Mouse (Mus musculus) inflammation-experienced regulatory T-cells, adult 16 weeks (primary cell): ENCODE results near the gene Tecta. TPM values are rescaled to one million over a fixed set of nuclear protein-coding genes. Genes with fewer than 3 reads are reported as not detected.

Experiments used
- polyA plus RNA-seq: library from polyadenylated mRNA; unstranded; fragments of 100-300 nt; shearing (Covaris generic); gene quantifications from one replicate; pipeline ENCODE4 v1.2.1, GENCODE M21; 2017

The Tecta gene
- polyA plus RNA-seq, result not detected

DNA sequence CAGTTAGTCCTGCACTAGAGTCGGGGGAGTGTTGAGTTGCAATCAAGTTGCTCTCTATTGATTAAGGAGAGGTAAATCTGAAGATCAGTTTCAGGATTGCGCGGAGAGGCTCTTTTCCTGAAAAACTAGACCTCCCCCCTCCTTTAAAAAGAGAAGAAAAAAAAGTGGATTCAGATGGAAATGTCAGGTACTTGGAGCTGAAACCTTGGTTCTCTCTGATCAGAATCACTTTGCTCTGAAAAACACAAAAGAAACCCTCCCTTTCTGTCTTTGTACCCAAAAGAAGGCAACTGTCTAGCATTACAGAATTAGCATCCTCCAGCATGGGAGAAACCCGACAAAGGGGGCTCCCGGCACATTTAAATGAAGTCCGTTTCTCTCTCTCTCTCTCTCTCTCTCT lies at the start of gene Tecta:
Gene Tecta (minus strand): TSS at position 101 of the 400 bp plus-strand sequence.

Other genes starting within 250 kb of the Tecta start
- 91.8 TPM for gene Sc5d, start 135.7 kb downstream of the Tecta start, polyA plus RNA-seq
- 9.5 TPM for gene Tbcel, start 107.9 kb upstream of the Tecta start, polyA plus RNA-seq